Mouse (Mus musculus) MEL (cell line): ENCODE data around the gene Yjefn3. TPM values are rescaled to one million over a fixed set of nuclear protein-coding genes. Genes with fewer than 3 reads are reported as not detected.

ENCODE experiments used
- DNase-seq: peaks from one replicate; pipeline ENCODE4 v3.0.0; 2011; ENCODE audit warnings: low read depth, low spot score
- H3K27ac ChIP-seq: 2 replicates; pipeline ENCODE4 v1.5.1; 2012; ENCODE audit warnings: low read depth, mild to moderate bottlenecking, control low read depth, low read length, moderate library complexity; ENCODE audit not compliant: control insufficient read depth
- H3K27me3 ChIP-seq, 2 experiments: fragments of 150-350 bp in 1 of 2; sonication (generic) in 1 of 2; 2 replicates each; pipeline ENCODE4 v1.6.1; 2012; ENCODE audit warnings: low read length in 2 of 2, mild to moderate bottlenecking in 2 of 2, improper control_type of control experiment in 1 of 2, moderate library complexity in 1 of 2; ENCODE audit not compliant: insufficient read depth in 2 of 2, control insufficient read depth in 1 of 2
- H3K36me3 ChIP-seq, 2 experiments: 2 replicates each; pipeline ENCODE4 v1.6.1; 2012 to 2014; ENCODE audit warnings: low read length in 2 of 2, improper control_type of control experiment in 1 of 2, inconsistent platforms in 1 of 2, mild to moderate bottlenecking in 1 of 2; ENCODE audit not compliant: insufficient read depth in 2 of 2, control insufficient read depth in 1 of 2
- H3K4me1 ChIP-seq, 2 experiments: fragments of 150-350 bp in 1 of 2; sonication (generic) in 1 of 2; 2 replicates each; pipeline ENCODE4 v1.6.1; 2012; ENCODE audit warnings: low read length in 2 of 2, improper control_type of control experiment in 1 of 2, mild to moderate bottlenecking in 1 of 2; ENCODE audit not compliant: insufficient read depth in 2 of 2, control insufficient read depth in 1 of 2
- H3K4me3 ChIP-seq, 2 experiments: fragments of 150-350 bp in 1 of 2; sonication (generic) in 1 of 2; 2 replicates each; pipeline ENCODE4 v1.5.1; 2012; ENCODE audit warnings: low read depth in 2 of 2, low read length in 2 of 2, mild to moderate bottlenecking in 2 of 2, moderate library complexity in 2 of 2, control low read depth in 1 of 2, improper control_type of control experiment in 1 of 2; ENCODE audit not compliant: control insufficient read depth in 1 of 2, insufficient read depth in 1 of 2
- H3K79me2 ChIP-seq: 2 replicates; pipeline ENCODE4 v1.6.1; 2012; ENCODE audit warnings: mild to moderate bottlenecking, low read length, moderate library complexity; ENCODE audit not compliant: control insufficient read depth, poor library complexity, insufficient read depth
- H3K9ac ChIP-seq: 2 replicates; pipeline ENCODE4 v1.6.1; 2012; ENCODE audit warnings: low read depth, mild to moderate bottlenecking, control low read depth, low read length, moderate library complexity; ENCODE audit not compliant: control insufficient read depth, poor library complexity, severe bottlenecking
- H3K9me3 ChIP-seq: fragments of 150-350 bp; sonication (generic); replicated peaks from 2 replicates; pipeline ENCODE4 v1.6.1; 2012; ENCODE audit warnings: mild to moderate bottlenecking, low read length, improper control_type of control experiment, moderate library complexity; ENCODE audit not compliant: insufficient read depth
- BHLHE40 ChIP-seq: IDR thresholded peaks from 2 replicates; pipeline ENCODE4 v1.6.1; 2012; ENCODE audit warnings: low read depth, mild to moderate bottlenecking, inconsistent platforms, low read length, improper control_type of control experiment, borderline replicate concordance
- CHD1 ChIP-seq: IDR thresholded peaks from 2 replicates; pipeline ENCODE4 v1.6.1; 2012; ENCODE audit warnings: low read depth, mild to moderate bottlenecking, inconsistent platforms, low read length, improper control_type of control experiment
- CHD2 ChIP-seq: IDR thresholded peaks from 2 replicates; pipeline ENCODE4 v1.6.1; 2011; ENCODE audit warnings: low read length, improper control_type of control experiment
- CTCF ChIP-seq, 3 experiments: IDR thresholded peaks in 2 of 3; conservative IDR thresholded peaks in 1 of 3; 2 replicates each; pipeline ENCODE4 v1.5.1; 2011 to 2012; ENCODE audit warnings: low read length in 3 of 3, low read depth in 2 of 3, mild to moderate bottlenecking in 2 of 3, improper control_type of control experiment in 1 of 3, inconsistent platforms in 1 of 3, mixed read lengths in 1 of 3, moderate library complexity in 1 of 3; ENCODE audit not compliant: control insufficient read depth in 1 of 3, insufficient read depth in 1 of 3, poor library complexity in 1 of 3, severe bottlenecking in 1 of 3
- E2F4 ChIP-seq: IDR thresholded peaks from 2 replicates; pipeline ENCODE4 v1.6.1; 2011; ENCODE audit warnings: low read depth, low read length, improper control_type of control experiment, borderline replicate concordance
- HCFC1 ChIP-seq: IDR thresholded peaks from 2 replicates; pipeline ENCODE4 v1.6.1; 2012; ENCODE audit warnings: low read depth, mild to moderate bottlenecking, inconsistent platforms, low read length, improper control_type of control experiment, moderate library complexity
- MAFK ChIP-seq: IDR thresholded peaks from 2 replicates; pipeline ENCODE4 v1.6.1; 2011; ENCODE audit warnings: low read depth, mild to moderate bottlenecking, low read length, improper control_type of control experiment, borderline replicate concordance
- MAX ChIP-seq: IDR thresholded peaks from 2 replicates; pipeline ENCODE4 v1.6.1; 2011; ENCODE audit warnings: low read length, improper control_type of control experiment
- MAZ ChIP-seq: IDR thresholded peaks from 2 replicates; pipeline ENCODE4 v1.6.1; 2012; ENCODE audit warnings: low read depth, mild to moderate bottlenecking, inconsistent platforms, low read length, improper control_type of control experiment
- MEF2A ChIP-seq: IDR thresholded peaks from 2 replicates; pipeline ENCODE4 v1.6.1; 2014; ENCODE audit warnings: low read depth, mild to moderate bottlenecking, inconsistent platforms, low read length, improper control_type of control experiment; ENCODE audit not compliant: poor library complexity, insufficient replicate concordance, severe bottlenecking; ENCODE audit errors: extremely low read depth
- MXI1 ChIP-seq: IDR thresholded peaks from 2 replicates; pipeline ENCODE4 v1.6.1; 2011; ENCODE audit warnings: mild to moderate bottlenecking, low read depth, low read length, improper control_type of control experiment
- MYC ChIP-seq: IDR thresholded peaks from 2 replicates; pipeline ENCODE4 v1.6.1; 2011; ENCODE audit warnings: low read depth, mild to moderate bottlenecking, low read length, improper control_type of control experiment, moderate library complexity
- NELFE ChIP-seq: IDR thresholded peaks from 2 replicates; pipeline ENCODE4 v1.6.1; 2011; ENCODE audit warnings: low read depth, low read length, improper control_type of control experiment
- POLR2A ChIP-seq, 2 experiments: IDR thresholded peaks; 2 replicates each; pipeline ENCODE4 v1.6.1; 2011 to 2012; ENCODE audit warnings: low read length in 2 of 2, mild to moderate bottlenecking in 2 of 2, control low read depth in 1 of 2, improper control_type of control experiment in 1 of 2, low read depth in 1 of 2, moderate library complexity in 1 of 2; ENCODE audit not compliant: control insufficient read depth in 1 of 2, insufficient read depth in 1 of 2, poor library complexity in 1 of 2
- POLR2AphosphoS2 ChIP-seq: IDR thresholded peaks from 2 replicates; pipeline ENCODE4 v1.6.1; 2011; ENCODE audit warnings: low read length, improper control_type of control experiment
- POLR2AphosphoS5 ChIP-seq: IDR thresholded peaks from 2 replicates; pipeline ENCODE4 v1.6.1; 2012; ENCODE audit warnings: low read depth, borderline replicate concordance, mild to moderate bottlenecking, inconsistent platforms, low read length, moderate library complexity, mixed read lengths
- RAD21 ChIP-seq: IDR thresholded peaks from 2 replicates; pipeline ENCODE4 v1.6.1; 2011; ENCODE audit warnings: mild to moderate bottlenecking, low read depth, low read length, improper control_type of control experiment
- RCOR1 ChIP-seq: IDR thresholded peaks from 2 replicates; pipeline ENCODE4 v1.6.1; 2012; ENCODE audit warnings: low read depth, mild to moderate bottlenecking, inconsistent platforms, low read length, improper control_type of control experiment
- SIN3A ChIP-seq: IDR thresholded peaks from 2 replicates; pipeline ENCODE4 v1.6.1; 2012; ENCODE audit warnings: low read length, improper control_type of control experiment, inconsistent platforms
- SMC3 ChIP-seq: IDR thresholded peaks from 2 replicates; pipeline ENCODE4 v1.6.1; 2011; ENCODE audit warnings: low read depth, low read length, improper control_type of control experiment
- TAL1 ChIP-seq: IDR thresholded peaks from 2 replicates; pipeline ENCODE4 v1.6.1; 2012; ENCODE audit warnings: mild to moderate bottlenecking, inconsistent platforms, low read length, moderate library complexity, mixed read lengths
- TCF12 ChIP-seq: IDR thresholded peaks from 2 replicates; pipeline ENCODE4 v1.6.1; 2014; ENCODE audit warnings: low read depth, mild to moderate bottlenecking, inconsistent platforms, low read length, improper control_type of control experiment, moderate library complexity
- UBTF ChIP-seq: IDR thresholded peaks from 2 replicates; pipeline ENCODE4 v1.6.1; 2012; ENCODE audit warnings: low read depth, mild to moderate bottlenecking, inconsistent platforms, low read length, improper control_type of control experiment, moderate library complexity, borderline replicate concordance; ENCODE audit not compliant: insufficient read depth
- USF1 ChIP-seq: IDR thresholded peaks from 2 replicates; pipeline ENCODE4 v1.6.1; 2014; ENCODE audit warnings: low read depth, mild to moderate bottlenecking, inconsistent platforms, low read length, improper control_type of control experiment, moderate library complexity
- ZC3H11A ChIP-seq: IDR thresholded peaks from 2 replicates; pipeline ENCODE4 v1.6.1; 2012; ENCODE audit warnings: low read depth, mild to moderate bottlenecking, inconsistent platforms, low read length, improper control_type of control experiment
- polyA plus RNA-seq, 2 experiments: library from polyadenylated mRNA; stranded (reverse) in 1 of 2; unstranded in 1 of 2; fragments of >175 nt in 1 of 2; fragments of >200 nt in 1 of 2; gene quantifications; 2 replicates each; pipeline versions ENCODE4 v1.2.1 to v1.2.4; 2012; ENCODE audit warnings: low replicate concordance in 2 of 2, low read depth in 1 of 2; ENCODE audit not compliant: insufficient read length in 2 of 2, insufficient read depth in 1 of 2, missing spikeins in 1 of 2
- total RNA-seq: library from RNA; depleted of rRNA; stranded (reverse); fragments of 300-350 nt; gene quantifications from 2 replicates; pipeline ENCODE4 v1.2.3, GENCODE M21; 2012

The Yjefn3 gene
- total and polyA plus RNA-seq, 3 experiments: 5.3 to 8.2 TPM; not detected in 1

- H3K9ac ChIP-seq: no peak overlapping the region
- H3K27me3 ChIP-seq: no peaks in the 10 kb centered on the region
- DNase-seq: no peak
- H3K9me3 ChIP-seq: no peaks in the 10 kb centered on the region
- no peaks in the 10 kb centered on the region for H3K79me2 ChIP-seq
- no peaks in the 10 kb centered on the region for H3K4me1 ChIP-seq
- H3K4me3 ChIP-seq: no peak overlapping the region
- TF ChIP-seq SIN3A (no peak), POLR2AphosphoS2 (no peak), HCFC1 (no peak), BHLHE40 (no peak), E2F4 (no peak), MAZ (no peak), CHD1 (no peak), MAX (no peak), TAL1 (no peak), CHD2 (no peak), MEF2A (no peak), MAFK (no peak), MYC (no peak), TCF12 (no peak), MXI1 (no peak), ZC3H11A (no peak)
- peaks cover 0 to 9% of the 10 kb centered on the region in 2 experiments; a peak in 2 of 4 replicates for H3K36me3 ChIP-seq
- no peak overlapping the region for H3K27ac ChIP-seq
Measured at GRCm38 (mm10) chr8:69912478-69913074, 10.1 kb upstream of the Yjefn3 start.

GRCm38 (mm10) chr8:69911917-69912316 is 9.4 kb upstream of the Yjefn3 start:
- Histone ChIP-seq H3K4me3 (no peak overlapping the region), H3K4me1 (no peaks in the 10 kb centered on the region), H3K9me3 (no peaks in the 10 kb centered on the region), H3K79me2 (no peaks in the 10 kb centered on the region), H3K36me3 (peaks cover 0 to 8% of the 10 kb centered on the region in 2 experiments; a peak in 2 of 4 replicates), H3K27me3 (no peaks in the 10 kb centered on the region), H3K9ac (no peak overlapping the region), H3K27ac (no peak overlapping the region)
- TF ChIP-seq SIN3A (no peak), CHD1 (no peak), POLR2AphosphoS2 (no peak), CTCF (IDR thresholded peaks at IDR 0.05 in 2 of 3, conservative IDR thresholded peaks at IDR 0.05 in 1 of 3; ENCODE audit: control insufficient read depth in 1 of 3, insufficient read depth in 1 of 3, low read depth in 2 of 3, low read length in 3 of 3, poor library complexity in 1 of 3, severe bottlenecking in 1 of 3) (no peak), RCOR1 (no peak), HCFC1 (no peak), RAD21 (no peak), MYC (no peak), SMC3 (no peak), UBTF (no peak), CHD2 (no peak), NELFE (no peak), MAX (no peak), BHLHE40 (no peak), TAL1 (no peak), POLR2A (IDR thresholded peaks at IDR 0.05; ENCODE audit: control insufficient read depth in 1 of 2, insufficient read depth in 1 of 2, low read depth in 1 of 2, low read length in 2 of 2, poor library complexity in 1 of 2) (no peak), POLR2AphosphoS5 (no peak), USF1 (no peak), TCF12 (no peak)
- no peak for DNase-seq
